Mouse (Mus musculus) adrenal gland, adult 8-10 months (tissue): Measurements from ENCODE around the gene Gm9117. TPM values are rescaled to one million over a fixed set of nuclear protein-coding genes. Genes with fewer than 3 reads are reported as not detected.
"Not testable (repeated sequence)": the region's sequence is repeated elsewhere in the genome, so short reads cannot be mapped to it uniquely, and the experiment has no call there.

ENCODE experiments used
- DNase-seq: peaks from one replicate; pipeline ENCODE4 v3.0.0; 2022
- total RNA-seq, 4 experiments: library from RNA; stranded (reverse); gene quantifications; 2 replicates each; pipeline ENCODE4 v1.2.4; 2022

Gene Gm9117
- total RNA-seq: not detected

GRCm38 (mm10) chr3:93943443-93943842 lies at the start of gene Gm9117:
Gene Gm9117 (minus strand): TSS chr3:93943543.
- not testable (repeated sequence) for DNase-seq

DNA sequence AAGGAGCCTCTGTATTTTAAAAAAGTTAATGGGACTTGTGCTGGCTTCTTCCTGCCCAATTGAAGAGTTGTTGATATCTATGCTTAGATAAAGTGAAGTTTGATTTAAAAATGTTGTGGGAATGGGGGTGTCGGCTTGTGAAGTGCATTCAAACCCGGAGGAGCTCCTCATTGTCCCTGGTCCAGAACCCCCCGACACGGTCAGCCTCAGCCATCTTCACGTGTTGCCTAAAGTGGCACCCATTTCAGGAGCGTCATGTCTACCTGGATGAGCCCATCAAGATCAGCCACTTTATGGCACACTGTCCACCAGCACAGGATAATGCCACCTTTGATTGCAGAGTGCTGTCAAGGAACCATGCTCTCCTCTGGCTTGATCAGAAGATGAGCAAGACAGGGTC lies 25.6 kb upstream of the Gm9117 start:
- DNase-seq: not testable (repeated sequence)

DNA sequence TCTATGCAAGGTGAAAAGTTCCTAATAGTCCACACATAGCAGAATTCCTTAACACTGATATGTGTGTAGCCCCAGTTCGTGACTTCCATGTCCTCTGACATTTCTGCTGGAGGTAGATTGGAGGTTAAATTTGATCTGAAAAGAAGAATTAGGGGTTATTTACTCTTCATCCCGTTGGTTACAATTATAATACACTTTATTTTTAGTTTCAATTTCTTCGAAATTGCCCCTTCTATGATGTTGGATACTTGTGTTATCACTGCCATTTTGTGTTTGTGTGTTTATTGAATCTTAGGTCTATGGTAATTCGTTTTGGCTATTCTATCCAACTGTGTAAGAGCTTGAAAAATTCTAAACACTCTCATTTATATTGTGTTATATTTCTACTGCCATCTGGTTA lies 17.9 kb upstream of the Gm9117 start, which contains the start of gene Tdpoz5:
Gene Tdpoz5 (minus strand): TSS at position 101 of the 400 bp plus-strand sequence.
- DNase-seq: not testable (repeated sequence)

DNA sequence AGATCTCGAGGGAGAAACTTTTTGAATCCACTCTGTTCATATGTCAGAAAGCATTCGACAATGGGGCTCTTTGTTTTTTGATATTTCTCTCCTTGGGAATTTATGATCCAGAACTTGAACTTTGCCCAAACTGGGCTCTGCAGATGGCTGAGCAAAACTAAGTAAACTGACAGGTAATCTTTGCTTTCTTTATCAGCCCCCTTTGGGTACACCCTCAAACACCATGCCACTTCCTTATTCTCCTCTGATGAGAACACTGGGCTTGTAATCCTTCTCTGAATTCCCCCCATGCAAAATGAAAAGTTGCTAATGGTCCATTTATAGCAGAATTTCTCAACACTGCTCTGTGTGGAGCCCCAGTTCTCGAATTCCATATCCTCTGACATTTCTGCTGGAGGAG lies 5.0 kb downstream of the Gm9117 start:
- not testable (repeated sequence) for DNase-seq

Other genes starting within 250 kb of the Gm9117 start
- not detected for gene Gm5773, start 170.5 kb downstream of the Gm9117 start, total RNA-seq
- not detected for gene Tdpoz4, start 147.1 kb downstream of the Gm9117 start, total RNA-seq
- gene Tdpoz3, start 117.5 kb downstream of the Gm9117 start, total RNA-seq: not detected
- not detected for gene Tdpoz5, start 17.8 kb upstream of the Gm9117 start, total RNA-seq
- gene Gm9125, start 111.3 kb upstream of the Gm9117 start, total RNA-seq: not detected
- not detected for gene Gm10697, start 129.1 kb upstream of the Gm9117 start, total RNA-seq
- not detected for gene Gm10696, start 234.7 kb upstream of the Gm9117 start, total RNA-seq